Mouse (Mus musculus) bone marrow macrophage, adult 2 months (primary cell): ENCODE data around the gene Snx21. TPM values are rescaled to one million over a fixed set of nuclear protein-coding genes. Genes with fewer than 3 reads are reported as not detected.

Source experiments
- H3K27ac ChIP-seq: 2 replicates; pipeline ENCODE4 v1.5.1; 2012; ENCODE audit warnings: low read depth, low read length; ENCODE audit not compliant: insufficient read depth
- H3K4me1 ChIP-seq: 2 replicates; pipeline ENCODE4 v1.6.1; 2012; ENCODE audit warnings: low read length; ENCODE audit not compliant: control insufficient read depth, insufficient read depth
- H3K4me3 ChIP-seq: 2 replicates; pipeline ENCODE4 v1.5.1; 2012; ENCODE audit warnings: mild to moderate bottlenecking, low read length, moderate library complexity; ENCODE audit not compliant: insufficient read depth
- CTCF ChIP-seq: IDR thresholded peaks from 2 replicates; pipeline ENCODE4 v1.5.1; 2012; ENCODE audit warnings: low read depth, mild to moderate bottlenecking, low read length, moderate library complexity
- POLR2A ChIP-seq: IDR thresholded peaks from 2 replicates; pipeline ENCODE4 v1.6.1; 2012; ENCODE audit warnings: mild to moderate bottlenecking, low read depth, low read length, borderline replicate concordance
- polyA plus RNA-seq: library from polyadenylated mRNA; stranded (reverse); fragments of >200 nt; gene quantifications from 2 replicates; pipeline ENCODE4 v1.2.4, GENCODE M21; 2012; ENCODE audit not compliant: missing spikeins, insufficient read depth, insufficient read length

The Snx21 gene
- 14.6 and 20.3 TPM in 2 replicates for polyA plus RNA-seq

GRCm38 (mm10) chr2:164785481-164786387, at the start of gene Snx21:
Snx21 (plus strand) TSS chr2:164785823.
- Histone ChIP-seq H3K27ac (peak within 1 kb of the TSS; percentile 50), H3K4me3 (peak within 1 kb of the TSS; percentile 70), H3K4me1 (peaks cover 15% of the 10 kb centered on the region)
- TF ChIP-seq POLR2A = no peak
- no peak for TF ChIP-seq CTCF

- TF ChIP-seq POLR2A (no peak), CTCF (no peak)
- Histone ChIP-seq H3K27ac (no peak overlapping the region), H3K4me3 (no peak overlapping the region), H3K4me1 (no peaks in the 10 kb centered on the region)
Measured at GRCm38 (mm10) chr2:164737377-164738090, 48.1 kb upstream of the Snx21 start.

- H3K4me1 ChIP-seq = peaks cover 1% of the 10 kb centered on the region
- TF ChIP-seq CTCF = no peak
- no peak for TF ChIP-seq POLR2A
- H3K4me3 ChIP-seq = no peak overlapping the region
- H3K27ac ChIP-seq = no peak overlapping the region
Measured at GRCm38 (mm10) chr2:164739876-164740275, 45.7 kb upstream of the Snx21 start.

GRCm38 (mm10) chr2:164744987-164745386, 40.6 kb upstream of the Snx21 start:
- no peak for TF ChIP-seq CTCF
- TF ChIP-seq POLR2A = no peak
- no peak overlapping the region for H3K27ac ChIP-seq
- H3K4me1 ChIP-seq = peaks cover 21% of the 10 kb centered on the region
- H3K4me3 ChIP-seq = peak overlapping the region; percentile 96

- TF ChIP-seq CTCF (no peak), POLR2A (no peak)
- Histone ChIP-seq H3K4me3 (peak within 1 kb of the TSS; percentile 96), H3K4me1 (peaks cover 21% of the 10 kb centered on the region), H3K27ac (peak within 1 kb of the TSS; percentile 25; the same call in 1 of the 2 replicates)
Measured at GRCm38 (mm10) chr2:164745843-164746479, 39.7 kb upstream of the Snx21 start, which contains the start of the genes Wfdc3 and Dnttip1. Wfdc3 (minus strand) TSS chr2:164745931. Dnttip1 (plus strand) TSS chr2:164745983.

- peaks cover 21% of the 10 kb centered on the region for H3K4me1 ChIP-seq
- TF ChIP-seq CTCF = no peak
- no peak for TF ChIP-seq POLR2A
- no peak overlapping the region for H3K27ac ChIP-seq
- H3K4me3 ChIP-seq = peak overlapping the region; percentile 96
Measured at GRCm38 (mm10) chr2:164746693-164747092, 38.9 kb upstream of the Snx21 start.

- Histone ChIP-seq H3K4me1 (peaks cover 21% of the 10 kb centered on the region), H3K4me3 (no peak overlapping the region), H3K27ac (peak overlapping the region; percentile 17)
- no peak for TF ChIP-seq CTCF
- TF ChIP-seq POLR2A = no peak
Measured at GRCm38 (mm10) chr2:164748191-164748590, 37.4 kb upstream of the Snx21 start.

- TF ChIP-seq CTCF (no peak), POLR2A (no peak)
- Histone ChIP-seq H3K4me1 (peaks cover 21% of the 10 kb centered on the region), H3K27ac (peak overlapping the region; percentile 17), H3K4me3 (no peak overlapping the region)
Measured at GRCm38 (mm10) chr2:164748991-164749390, 36.6 kb upstream of the Snx21 start.

- H3K4me1 ChIP-seq = peaks cover 10% of the 10 kb centered on the region
- no peak overlapping the region for H3K27ac ChIP-seq
- TF ChIP-seq CTCF (no peak), POLR2A (no peak)
- no peak overlapping the region for H3K4me3 ChIP-seq
Measured at GRCm38 (mm10) chr2:164752454-164752853, 33.2 kb upstream of the Snx21 start.

- H3K4me3 ChIP-seq = no peak overlapping the region
- H3K27ac ChIP-seq = no peak overlapping the region
- TF ChIP-seq POLR2A = no peak
- no peak for TF ChIP-seq CTCF
- peaks cover 2% of the 10 kb centered on the region for H3K4me1 ChIP-seq
Measured at GRCm38 (mm10) chr2:164754105-164754504, 31.5 kb upstream of the Snx21 start.
